Mouse (Mus musculus): ENCODE measurements at regions not wholly inside any gene's neighbourhood (a gene's known extent, or its start where the extent isn't known, plus 50 kb on each side); places are given as distances from the start of the nearest gene placed in this dataset.

GRCm38 (mm10) chr9:51636559-51637127 is 128.5 kb upstream of the Arhgap20 start:
- TF ChIP-seq ZNF384 (IDR thresholded peaks at IDR 0.05; ENCODE audit: low read depth, low read length) (no peak), ZC3H11A (IDR thresholded peaks at IDR 0.05; ENCODE audit: borderline replicate concordance, low read depth, low read length) (no peak), CHD2 (IDR thresholded peaks at IDR 0.05; ENCODE audit: low read depth, low read length) (no peak)
